Mouse (Mus musculus): ENCODE data around the gene Npy4r.

DNA sequence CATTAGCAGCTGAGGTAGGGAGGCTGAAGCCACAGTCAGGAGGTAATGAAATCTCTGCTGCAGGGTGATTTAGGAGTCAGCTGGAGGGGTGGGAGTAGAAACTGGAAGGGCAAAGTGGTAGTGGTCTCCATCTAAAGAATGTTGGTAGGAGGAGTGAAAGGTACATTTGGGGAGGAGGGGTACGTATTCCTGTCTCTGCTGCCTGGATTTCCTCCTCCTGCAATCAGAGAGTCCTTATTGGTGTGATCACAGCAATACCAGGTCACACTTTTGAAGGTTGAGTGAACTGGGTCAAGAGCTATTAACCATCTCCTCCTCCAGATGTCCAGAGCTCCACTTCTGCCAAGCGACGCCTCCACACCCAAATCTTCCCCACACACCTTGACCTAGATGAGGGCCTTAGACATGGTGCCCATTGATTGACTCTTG lies 31.4 kb downstream of the Npy4r start:
- TF ChIP-seq CTCF (IDR thresholded peaks at IDR 0.05) (no peak), EP300 (IDR thresholded peaks at IDR 0.05) (no peak)
